Mouse (Mus musculus) monocyte, adult 5-6 weeks (primary cell): ENCODE measurements around the gene Rnf152. TPM values are rescaled to one million over a fixed set of nuclear protein-coding genes. Genes with fewer than 3 reads are reported as not detected.

ENCODE experiments used
- ATAC-seq: fragments of 153-309, 156-312 bp; replicated peaks from 2 replicates; pipeline ENCODE4 v1.8.0; 2017; ENCODE audit warnings: mild to moderate bottlenecking; ENCODE audit not compliant: low TSS enrichment, insufficient number of reproducible peaks, severe bottlenecking, poor library complexity, low FRiP score
- total RNA-seq: library from RNA; stranded (forward); fragments of 200-1000, 200-491, 200-594 nt; gene quantifications from 3 replicates; pipeline ENCODE4 v1.2.3, GENCODE M21; 2017

The Rnf152 gene
- 0.11 TPM in 1 of 3 replicates, not detected in the others for total RNA-seq

DNA sequence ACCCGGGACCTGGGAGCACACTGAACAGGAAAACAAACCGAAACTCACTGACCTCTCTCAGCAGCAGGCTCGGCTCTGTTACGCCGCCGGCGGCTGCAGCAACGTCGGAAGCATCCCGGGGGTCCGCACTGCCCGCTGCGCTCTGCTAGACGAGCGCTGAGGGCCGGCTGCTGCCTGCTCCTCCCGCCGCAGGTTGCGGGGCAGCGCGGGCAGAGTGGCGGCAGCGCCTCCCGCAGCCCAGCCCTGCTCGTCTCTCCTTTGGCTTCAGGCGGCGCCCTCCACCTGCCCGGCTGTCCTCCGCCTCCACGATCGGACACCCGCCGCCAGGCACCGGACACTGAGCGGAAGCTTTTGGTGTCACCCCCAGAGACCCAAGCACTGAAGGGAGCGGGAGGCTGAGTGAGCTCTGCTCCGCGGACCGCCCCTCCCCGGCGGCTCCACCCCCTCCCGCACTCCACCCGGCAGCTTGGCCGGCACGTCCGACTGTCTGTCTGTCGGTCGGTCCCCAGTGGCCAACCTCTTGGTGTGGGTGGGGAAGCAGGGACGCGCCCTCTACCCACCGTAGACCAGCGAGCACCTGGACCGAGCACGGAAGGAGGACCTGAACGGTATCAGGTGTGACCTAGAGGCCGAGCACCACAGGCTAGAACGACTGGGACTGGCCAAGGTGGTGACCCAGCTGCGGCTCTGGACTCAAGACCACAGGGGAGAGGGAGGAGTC is at the start of gene Rnf152:
Rnf152 (minus strand) TSS at position 420 of the 721 bp plus-strand sequence.
- ATAC-seq, result no peak; the same call in 1 of the 2 replicates

DNA sequence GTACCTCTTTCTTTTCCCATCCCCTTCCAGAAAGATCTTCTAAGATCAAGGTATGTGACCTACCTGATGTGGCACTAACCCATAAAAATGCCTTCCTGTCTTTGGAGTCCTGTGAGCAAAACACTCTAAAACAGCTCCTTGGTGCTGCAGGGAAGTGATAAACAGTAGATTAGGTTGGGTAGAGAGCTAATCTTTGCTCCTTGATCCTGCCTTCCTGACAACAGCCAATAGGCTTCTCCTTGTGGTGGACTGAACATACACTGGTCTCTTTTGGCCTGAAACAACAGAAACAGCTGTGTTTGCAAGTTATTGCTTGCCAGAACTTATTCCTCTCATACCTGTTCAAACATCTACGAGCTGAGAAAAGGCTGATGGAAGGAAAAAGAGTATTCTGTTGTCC is 46.3 kb upstream of the Rnf152 start:
- no peak for ATAC-seq

DNA sequence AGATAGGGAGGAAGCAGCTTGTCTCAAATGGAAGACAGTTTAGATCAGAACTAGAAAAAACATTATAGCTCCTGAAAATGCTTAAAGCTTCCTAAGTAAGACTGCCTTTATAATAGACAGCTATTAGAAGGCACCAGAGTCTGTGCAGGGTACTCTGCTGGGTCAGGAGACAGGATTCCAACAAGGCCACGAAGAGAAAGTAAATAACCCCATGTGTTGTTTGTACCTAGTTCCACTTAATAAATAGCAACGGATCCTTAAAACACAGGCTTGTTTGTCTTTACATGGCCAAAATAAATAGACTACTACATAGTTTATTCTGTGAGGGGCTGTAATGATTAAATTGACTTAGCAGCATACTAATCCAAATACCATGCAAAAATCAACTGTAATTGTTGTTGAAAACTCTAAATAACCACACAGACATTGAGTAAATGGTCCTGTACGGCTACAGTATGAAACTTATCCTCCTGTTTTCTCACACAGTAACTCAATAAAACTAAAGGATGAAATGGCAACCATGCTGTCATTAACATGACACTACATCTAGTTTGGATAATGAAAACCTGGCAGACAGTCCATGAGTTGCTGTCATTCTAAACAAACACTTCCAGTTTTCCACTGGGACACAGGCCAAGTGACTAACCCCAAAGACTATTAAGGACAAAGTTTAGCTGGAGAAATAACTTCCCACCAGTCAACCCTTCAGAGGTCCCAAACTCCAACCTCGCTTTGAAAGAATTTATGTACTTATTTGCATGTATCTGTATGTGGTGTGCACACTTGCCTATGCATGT is 27.8 kb upstream of the Rnf152 start:
- no peak for ATAC-seq

DNA sequence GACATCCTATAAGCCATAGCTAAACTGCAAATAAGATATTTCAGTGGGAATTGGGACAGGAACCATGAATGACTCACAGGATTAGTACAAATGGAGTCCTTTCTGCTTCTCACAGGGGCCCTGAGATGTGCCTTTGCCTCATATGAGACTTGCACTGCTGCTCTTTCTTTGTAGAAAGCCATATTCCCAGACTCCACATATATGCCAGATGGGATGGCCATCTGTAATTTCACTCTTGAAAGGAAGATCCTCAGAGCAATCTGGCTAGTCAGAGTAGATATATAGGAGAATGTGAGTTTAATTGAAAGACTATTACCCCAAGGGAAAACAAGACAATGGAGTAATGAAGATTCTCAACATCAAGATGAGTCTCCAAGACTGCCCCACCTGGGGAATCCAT is 21.0 kb upstream of the Rnf152 start:
- ATAC-seq, result no peak

DNA sequence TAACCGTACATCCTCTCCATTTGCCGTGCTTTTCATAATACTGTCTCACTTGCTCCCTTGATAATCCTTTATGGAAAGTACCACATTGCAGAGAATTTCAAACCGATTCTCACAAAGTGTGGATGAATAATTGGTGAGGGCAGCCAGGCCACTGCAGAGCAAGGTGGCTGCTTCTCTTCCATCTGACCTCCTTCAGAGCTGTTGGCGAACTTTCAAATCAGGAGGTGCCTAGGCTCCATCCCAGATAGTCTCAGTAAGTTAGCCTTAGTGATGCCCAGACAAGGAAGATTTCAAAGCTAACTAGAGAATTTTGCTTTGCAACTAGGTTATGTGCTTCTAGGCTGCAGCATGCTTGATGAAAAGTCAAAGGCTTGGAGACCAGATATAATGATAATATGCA is 18.1 kb upstream of the Rnf152 start:
- no peak for ATAC-seq

DNA sequence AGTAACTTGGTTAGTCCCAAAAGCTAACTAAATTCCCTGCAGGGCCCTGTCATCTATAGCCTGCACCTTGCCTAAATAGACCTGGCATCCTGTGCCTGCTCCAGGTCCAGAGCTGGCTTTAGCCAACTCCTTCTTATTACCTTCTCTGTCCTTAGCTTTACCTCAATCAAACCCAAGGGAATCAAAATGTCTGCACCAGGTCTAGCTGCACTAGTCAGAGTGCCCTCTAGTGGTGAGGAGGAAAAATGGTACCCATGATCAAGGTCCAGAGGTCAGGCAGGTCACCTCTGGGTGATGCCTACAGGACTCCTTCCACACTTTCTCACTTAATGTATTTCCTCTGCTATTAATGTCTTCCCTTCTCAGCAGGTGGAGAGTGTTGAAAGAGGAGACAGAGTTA is 6.2 kb upstream of the Rnf152 start:
- peak; percentile 36; the same call in 1 of the 2 replicates for ATAC-seq

DNA sequence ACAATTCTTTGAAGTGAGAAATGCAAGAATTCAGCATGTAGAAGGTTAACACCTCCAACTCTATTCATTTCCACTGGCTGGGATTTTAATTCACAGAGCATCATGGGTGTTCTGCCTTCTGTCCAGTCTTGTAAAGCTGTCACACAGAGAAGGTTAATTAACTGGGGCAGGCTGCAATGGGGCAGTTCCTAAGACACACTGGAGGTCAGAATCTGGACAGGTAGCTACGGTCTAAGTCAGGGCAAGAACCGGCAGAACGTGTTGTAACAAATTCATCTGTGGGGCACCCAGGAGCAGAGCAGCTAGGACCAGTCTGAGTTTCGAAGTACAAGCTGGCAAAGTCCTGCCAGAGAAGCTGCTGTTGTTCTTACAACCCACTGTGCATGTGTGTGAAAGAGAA is 2.4 kb upstream of the Rnf152 start:
- no peak for ATAC-seq

DNA sequence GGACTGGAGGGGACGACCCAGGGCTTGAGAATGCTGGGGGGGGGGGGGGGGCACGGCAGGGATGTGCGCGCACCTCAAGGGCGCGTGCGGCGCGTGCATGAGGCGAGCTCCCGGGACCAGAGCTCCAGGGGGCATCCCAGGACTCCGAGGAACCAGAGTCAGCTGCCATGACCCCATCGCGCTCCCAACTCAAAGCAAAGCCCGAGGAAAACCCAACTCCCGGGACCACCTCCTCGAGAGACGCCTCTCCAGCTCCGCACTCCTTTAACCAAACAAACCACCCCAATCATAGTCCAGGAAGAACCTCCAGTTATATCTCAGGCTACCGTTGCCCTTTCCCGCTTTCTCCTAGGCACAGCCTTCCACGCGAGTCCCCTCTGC is 610 bp downstream of the Rnf152 start:
- ATAC-seq, result no peak

DNA sequence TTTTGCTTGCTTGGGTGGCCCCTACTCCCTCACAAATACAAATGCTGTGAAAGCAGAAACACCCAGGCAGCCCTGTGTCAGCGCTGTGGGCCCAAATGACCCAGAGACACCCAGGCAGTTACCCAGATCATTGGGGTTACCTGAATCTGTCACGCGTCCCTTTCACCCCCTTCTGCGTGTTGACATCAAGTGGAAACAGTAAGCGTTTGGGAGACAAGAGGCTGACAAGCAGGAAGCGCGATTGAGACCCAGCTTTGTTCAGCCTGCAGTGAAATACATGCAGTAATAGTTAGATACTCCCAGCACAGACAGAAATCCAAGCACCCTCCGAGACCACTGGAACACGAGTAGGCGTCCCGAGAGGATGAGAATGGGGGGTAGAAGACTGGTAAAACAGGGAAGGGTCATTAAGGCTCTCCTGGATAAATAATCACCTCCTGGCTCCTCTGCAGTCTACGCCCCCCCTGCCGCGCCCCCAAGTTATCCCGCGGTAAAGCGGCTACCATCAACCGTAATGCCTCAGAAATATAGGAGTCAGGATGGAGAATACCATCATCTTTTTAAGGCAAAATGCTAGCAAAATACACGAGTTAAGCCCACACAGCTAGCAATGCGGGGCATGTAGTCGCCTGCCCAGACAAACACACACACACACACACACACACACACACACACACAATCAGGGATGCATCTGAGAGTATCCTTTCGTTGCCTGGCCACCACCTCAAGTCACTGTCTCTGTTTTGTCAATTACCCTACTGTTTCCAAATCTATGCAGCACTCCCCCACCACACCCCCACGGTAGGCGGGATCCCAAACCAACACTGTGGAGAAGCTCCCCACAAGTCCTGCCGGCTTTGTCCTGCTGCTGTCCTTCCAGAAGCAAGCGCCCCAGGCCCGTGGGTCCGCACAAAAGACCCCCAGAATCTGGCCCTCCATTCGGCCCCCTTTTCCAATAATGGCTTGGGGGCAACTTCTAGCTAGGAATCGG is 1.3 kb downstream of the Rnf152 start:
- no peak for ATAC-seq

DNA sequence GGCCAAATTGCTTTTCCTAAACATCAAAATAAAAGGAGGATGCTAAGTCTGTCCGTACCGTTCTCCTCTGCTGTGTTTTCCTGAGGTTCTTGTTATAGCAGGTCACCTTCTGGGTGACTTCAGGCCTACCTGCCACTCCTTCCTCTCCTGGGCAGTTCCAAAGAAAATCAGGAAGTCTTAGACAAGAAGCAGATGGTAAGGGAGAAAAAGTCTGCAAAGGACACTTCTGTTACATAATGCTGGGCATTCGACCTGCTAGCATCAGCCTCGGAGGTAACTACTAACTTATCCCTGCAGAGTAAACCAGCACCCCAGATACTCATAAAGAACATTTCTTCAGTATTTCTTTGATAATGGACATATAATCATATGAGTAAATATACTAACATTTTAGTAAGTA is 4.7 kb downstream of the Rnf152 start:
- no peak for ATAC-seq

DNA sequence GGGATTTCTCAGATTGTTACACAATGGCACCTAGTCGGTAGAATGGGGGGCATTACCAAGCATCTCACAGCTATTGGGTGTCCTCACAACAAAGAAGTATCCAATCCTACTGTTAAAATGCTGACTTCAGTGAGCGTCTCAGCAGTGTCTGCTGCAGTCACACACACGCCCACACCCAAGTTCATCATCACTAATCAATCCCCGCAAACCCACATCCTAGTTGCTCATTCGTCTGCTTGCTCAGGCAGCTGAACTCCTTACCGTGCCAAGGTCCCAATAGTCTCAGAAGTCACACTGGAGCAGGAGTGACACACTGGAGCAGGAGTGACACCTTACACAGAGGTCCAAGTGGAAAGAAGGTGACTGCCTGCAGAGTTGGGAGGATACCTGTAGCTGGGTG is 14.2 kb downstream of the Rnf152 start:
- no peak for ATAC-seq

DNA sequence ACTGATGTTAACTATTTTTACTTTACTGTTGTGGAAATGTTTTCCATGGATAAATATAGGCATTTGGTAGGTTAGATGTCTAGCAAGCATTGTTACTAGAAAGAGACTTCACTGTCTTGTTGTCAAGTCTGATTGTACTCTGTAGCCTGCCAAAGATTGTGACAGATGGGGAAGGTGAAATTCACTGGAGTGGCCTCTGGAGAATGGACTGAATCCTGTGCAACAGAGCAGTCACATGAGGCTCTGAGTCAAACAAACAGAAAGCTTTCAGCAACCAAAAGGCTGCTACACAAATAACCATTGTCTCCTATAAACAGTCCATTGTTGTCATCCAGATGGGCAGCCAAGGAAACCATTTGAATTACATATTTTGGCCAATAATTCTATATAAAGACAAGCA is 15.6 kb downstream of the Rnf152 start:
- no peak for ATAC-seq

DNA sequence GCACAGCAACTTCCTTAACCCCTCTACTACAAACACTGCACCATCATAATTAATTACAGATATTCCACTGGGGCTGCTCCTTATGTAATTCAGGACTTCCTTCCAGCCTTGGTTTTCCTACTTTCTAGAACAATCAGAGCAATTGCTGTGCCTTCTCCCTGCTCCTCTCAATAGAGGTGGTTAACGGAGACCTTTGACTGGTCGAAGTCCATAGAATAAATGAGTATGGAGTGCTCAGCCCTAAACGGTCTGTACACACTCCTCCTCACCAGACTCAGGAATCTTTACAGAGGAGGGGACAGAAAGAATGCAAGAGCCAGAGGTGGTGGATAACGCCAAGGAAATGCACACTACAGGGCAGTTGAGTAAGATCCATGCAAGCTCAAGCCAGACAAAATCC is 19.1 kb downstream of the Rnf152 start:
- no peak for ATAC-seq

DNA sequence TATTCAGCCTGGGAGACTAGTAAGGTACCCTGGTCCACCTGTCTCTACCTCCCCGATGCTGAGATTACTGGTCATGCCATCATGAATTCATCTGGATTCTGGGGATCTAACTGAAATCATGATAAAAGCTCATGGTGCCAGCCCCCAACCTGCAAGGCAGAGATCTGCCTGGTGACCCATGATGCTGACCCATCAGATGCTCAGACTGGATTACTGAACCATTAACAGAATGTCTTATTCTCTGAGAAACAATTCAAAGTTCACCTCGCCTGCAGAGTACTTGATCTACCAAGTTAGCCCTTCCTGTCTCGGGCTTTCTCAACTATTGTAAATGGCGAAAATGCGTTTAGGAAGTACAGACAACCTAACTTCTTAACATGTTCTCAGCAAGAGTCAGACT is 20.4 kb downstream of the Rnf152 start:
- no peak for ATAC-seq

DNA sequence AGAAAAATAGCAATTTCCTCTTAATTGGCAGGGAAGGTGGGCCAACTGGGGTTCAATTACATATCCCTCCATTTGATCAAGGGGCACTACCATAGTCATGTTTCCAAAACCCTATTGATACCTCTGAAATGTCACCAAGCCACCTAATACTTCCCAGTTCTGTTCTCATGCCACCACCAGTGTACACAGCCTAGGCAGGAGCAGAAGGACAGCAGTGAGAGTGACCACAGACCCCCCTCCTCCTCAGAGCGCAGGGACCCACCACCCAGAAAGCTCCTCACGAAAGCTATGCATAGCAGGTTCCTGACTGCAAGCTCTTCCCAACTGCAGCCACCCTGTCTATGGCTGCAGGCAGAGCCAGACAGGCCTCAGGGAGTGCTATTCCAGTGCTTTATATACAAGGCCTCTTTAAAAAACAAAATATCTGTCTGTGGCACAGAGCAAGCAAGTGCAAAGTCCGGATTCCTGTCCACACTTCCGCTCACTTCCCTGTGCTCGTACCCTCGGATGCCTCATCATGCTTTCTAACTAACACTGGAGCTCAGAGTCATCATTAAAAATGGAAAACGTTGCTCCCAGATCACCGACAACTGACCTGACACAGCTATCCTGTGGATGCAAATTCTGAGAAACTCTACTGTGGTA is 24.3 kb downstream of the Rnf152 start:
- no peak for ATAC-seq

DNA sequence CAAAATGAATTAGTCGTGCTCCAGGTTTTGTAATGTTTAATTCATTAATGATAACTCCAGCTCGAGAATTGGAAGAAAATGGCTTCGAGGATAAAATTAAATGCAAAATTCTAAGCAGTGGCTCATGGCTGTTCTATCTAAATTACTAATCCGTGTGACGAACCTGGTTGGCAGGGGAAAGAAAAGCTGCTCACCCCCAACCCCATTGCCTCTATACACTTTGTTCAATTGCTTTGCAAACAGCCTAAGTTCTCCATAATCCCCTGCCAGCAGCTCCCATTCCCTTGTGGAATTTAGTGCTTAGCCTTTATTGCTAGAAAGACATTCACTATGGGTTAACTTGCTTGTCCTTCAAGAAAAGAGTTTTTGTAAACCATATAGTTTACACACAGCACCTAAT is 24.9 kb downstream of the Rnf152 start:
- ATAC-seq, result no peak

DNA sequence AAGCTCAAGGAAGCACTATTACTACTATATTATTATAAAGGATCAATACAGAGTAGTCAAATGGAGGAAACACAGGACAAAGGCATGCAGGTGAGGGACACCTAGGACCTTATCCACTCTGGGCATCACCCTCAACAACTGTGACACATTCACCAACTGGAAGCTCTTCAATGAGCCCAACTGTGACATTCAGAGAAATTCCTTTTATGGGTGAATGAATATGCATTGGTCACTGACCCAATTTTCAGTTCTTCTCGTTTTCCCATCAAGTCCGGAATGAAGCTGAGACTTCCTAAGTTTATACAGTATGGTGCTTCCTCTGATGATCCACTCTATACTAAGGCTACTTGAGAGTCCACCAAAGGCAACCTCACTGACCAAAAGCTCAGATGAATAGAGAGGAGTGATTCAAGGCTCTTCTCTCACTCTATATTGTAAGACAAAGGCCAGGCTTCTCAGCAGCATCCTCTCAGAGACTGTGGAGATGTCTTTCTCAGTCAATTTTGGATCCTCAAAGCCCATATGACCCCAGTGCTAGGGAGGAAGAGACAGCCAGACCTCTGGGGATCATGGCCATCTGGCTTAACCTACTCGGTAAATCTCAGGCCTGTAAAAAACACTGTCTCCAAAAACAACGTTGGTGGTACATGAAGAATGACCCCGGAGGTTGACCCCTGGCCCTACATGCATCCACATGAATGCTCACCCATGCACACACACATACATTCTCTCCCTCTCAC is 25.8 kb downstream of the Rnf152 start:
- no peak for ATAC-seq

DNA sequence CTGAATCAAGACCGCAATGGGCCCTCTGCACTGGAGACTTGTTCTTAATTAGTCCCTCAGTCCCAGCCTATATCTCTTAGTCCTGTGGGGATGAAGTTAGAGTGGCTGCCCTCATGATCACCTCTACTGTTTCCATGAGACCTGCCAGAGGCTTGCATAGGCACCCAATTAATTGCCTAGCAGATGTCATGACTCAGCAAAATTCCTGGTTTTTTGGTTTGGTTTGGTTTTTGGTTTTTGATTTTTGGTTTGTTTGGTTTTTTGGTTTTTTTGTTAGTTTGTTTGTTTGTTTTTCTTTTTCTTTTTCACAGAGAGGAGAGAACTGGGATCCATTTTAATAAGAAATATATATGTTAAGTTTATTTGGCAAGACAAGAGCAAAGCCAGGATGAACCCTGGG is 28.7 kb downstream of the Rnf152 start:
- ATAC-seq, result no peak
